Mouse (Mus musculus) erythroblast, embryonic 14.5 days (primary cell): Measurements from ENCODE around the gene 4930523C07Rik.

ENCODE experiments used
- GATA1 ChIP-seq: IDR thresholded peaks from 2 replicates; pipeline ENCODE4 v1.6.1; 2012; ENCODE audit warnings: low read length, inconsistent platforms, mixed read lengths
- TAL1 ChIP-seq: IDR thresholded peaks from 3 replicates; pipeline ENCODE4 v1.6.1; 2012; ENCODE audit warnings: low read length, inconsistent platforms, mixed read lengths

- TF ChIP-seq GATA1 (no peak), TAL1 (no peak)
These were observed 18.3 kb upstream of the 4930523C07Rik start for GRCm38 (mm10) chr1:160025895-160026255.
